Mouse (Mus musculus): ENCODE results near the gene Pcsk5.

DNA sequence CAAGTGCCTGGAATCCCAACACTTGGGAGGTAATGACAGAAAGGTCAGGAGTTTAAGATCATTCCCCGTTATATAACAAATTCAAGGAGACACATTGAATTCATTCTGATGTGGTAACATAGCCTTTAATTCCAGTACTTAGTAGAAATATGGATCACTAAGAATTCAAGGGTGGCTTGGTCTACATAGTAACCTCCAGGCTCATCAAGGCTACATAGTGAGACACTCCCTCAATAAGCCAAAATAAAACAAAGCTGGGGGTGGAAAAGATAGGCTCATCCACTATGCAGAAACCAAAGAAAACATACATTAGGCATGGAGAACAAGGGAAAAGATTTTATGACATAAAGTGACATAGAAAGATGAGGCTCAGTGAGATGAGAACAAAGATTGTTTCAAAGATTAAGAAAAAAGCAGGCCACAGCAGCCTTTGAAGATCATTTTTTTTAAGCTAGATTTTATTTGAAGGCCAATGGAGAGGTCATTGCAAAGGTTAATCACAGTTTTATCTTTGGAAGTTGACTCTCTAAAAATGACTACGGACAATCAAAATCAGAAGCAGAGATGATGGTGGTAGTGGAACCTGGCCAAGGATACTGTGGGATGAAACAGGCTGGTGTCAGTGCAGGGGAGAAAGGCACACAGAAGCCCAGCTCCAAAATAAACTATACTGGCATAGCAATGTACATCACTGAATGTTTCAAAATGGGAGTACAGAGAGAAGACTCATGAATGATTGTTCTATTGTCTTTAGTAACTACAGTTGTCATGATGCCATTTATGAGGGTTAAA, 52.8 kb downstream of the Pcsk5 start:
- TF ChIP-seq CTCF (IDR thresholded peaks at IDR 0.05; ENCODE audit: low read depth, low read length) (no peak), POLR2A (IDR thresholded peaks at IDR 0.05; ENCODE audit: extremely low read depth, insufficient read depth, low read length) (no peak)
